Mouse (Mus musculus) left cerebral cortex, adult 18-20 months (tissue): ENCODE results near the gene Terf2. TPM values are rescaled to one million over a fixed set of nuclear protein-coding genes. Genes with fewer than 3 reads are reported as not detected.
A peak's percentile ranks its signal among the peaks of the same experiment; 100 is the strongest.

Source experiments
- DNase-seq, 2 experiments: peaks; one replicate each; pipeline ENCODE4 v3.0.0; 2021 to 2022; ENCODE audit warnings: low spot score in 2 of 2, mixed read lengths in 1 of 2
- long read RNA-seq, 2 experiments: library from polyadenylated mRNA; stranded (forward); transcript quantifications; one replicate each; pipeline ENCODE4 v2.0.0; 2021
- total RNA-seq, 2 experiments: library from RNA; stranded (reverse); gene quantifications; 2 replicates each; pipeline ENCODE4 v1.2.3; 2021

The Terf2 gene
- total RNA-seq, result 10 to 100 TPM; 37.2 to 39.0 TPM
- long read RNA-seq, experiment 1, partial matches to known transcripts, result 12 of 23 reads
- long read RNA-seq, experiment 1, other reads (novel, unspliced or antisense), result 5 of 23 reads
- long read RNA-seq, experiment 2, partial matches to known transcripts, result 15 of 30 reads
- long read RNA-seq, experiment 2, other reads (novel, unspliced or antisense), result 9 of 30 reads

DNA sequence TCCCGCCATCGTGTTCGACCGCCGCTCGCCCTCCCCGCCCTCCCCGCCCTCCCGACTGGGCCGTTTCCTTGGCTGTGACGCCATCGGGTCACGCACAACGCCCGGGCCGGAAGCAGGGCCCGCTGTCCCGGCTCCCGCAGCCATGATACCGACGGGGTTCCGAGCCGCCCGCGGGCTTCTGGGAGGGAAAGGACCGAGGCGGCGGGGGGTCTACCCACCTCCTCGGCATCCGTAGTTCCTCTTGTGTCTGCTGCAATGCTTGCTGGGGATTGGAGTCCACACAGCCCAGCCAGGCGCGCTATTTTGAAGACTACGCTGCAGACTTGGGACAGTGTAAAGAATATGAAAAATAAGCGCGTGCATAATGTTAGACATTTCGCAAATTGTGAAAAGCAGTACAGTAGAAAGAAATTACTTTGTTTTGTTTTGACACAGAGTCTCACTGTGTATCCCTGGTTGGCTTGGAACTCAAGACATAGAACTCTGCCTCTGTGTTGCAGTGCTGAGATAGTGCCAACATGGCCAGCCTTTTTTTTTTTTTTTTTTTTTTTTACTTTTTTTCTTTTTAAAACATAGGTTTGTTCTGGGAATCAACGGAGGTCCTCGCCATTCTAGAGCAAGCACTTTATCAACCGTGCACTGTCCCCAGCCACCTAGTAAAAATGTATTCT, at the start of gene Terf2:
Terf2 (minus strand) TSS at position 182 of the 671 bp plus-strand sequence.
- peak; percentile 91 to 96 for DNase-seq

DNA sequence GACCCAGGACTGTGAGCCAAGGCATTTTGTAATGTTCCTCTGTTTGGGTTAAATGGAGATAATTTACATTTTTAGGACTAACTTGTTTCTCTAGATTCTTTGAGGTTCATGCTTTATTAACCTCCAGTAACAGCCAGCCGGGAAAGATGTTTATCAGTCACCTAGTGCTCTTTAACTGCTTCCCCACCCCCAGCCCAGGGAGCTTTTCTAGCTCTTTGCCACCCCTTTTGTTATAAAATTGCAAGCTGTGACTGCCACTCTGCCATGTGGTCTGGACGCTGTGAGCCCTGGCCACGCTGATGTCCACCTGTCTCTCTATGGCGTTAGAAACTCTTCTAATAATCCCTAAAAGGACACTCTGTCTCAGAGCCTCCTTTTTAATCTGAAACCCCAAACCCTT, 47.2 kb upstream of the Terf2 start:
- no peak for DNase-seq

DNA sequence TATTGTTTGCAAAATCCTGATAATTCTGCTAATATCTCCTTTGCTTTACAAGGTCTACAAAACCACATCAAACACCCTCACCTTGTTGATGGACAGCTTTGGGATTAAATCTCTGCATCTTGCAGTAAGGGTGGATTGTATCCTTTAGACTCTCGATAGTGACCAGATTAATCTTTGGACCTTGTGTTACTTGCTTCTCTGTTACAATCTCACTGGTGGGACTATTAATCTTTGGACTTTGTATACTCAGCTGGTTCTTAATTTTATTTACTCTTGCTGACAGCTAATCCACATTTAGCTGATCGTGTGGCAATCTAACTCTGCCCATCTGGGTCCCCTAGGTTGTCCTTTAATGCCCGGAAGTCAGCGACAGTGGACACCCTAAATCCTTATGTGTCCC, 46.2 kb upstream of the Terf2 start:
- no peak for DNase-seq

GRCm38 (mm10) chr8:107139704-107140470, 43.5 kb upstream of the Terf2 start:
- no peak for DNase-seq

DNA sequence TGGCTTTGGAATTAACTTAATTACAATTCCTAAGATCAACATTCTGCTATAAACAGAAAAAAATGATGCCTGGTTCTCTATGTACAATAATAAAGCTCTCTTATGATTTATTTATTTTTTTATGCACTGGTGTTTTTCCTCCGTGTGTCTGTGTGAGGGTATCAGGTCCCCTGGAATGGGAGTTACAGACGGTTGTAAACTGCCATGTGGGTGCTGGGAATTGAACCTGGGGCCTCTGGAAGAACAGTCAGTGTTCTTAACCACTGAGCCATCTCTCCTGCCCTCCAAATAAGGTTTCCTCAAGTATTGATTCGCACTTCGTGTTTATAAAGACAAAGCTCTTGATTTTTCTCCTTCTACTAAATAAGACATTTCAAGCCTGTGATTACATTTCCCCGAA, 42.0 kb upstream of the Terf2 start:
- DNase-seq, result no peak

- no peak for DNase-seq
Measured at GRCm38 (mm10) chr8:107137591-107137990, 41.2 kb upstream of the Terf2 start.

- no peak for DNase-seq
Measured at GRCm38 (mm10) chr8:107136003-107136612, 39.8 kb upstream of the Terf2 start.

DNA sequence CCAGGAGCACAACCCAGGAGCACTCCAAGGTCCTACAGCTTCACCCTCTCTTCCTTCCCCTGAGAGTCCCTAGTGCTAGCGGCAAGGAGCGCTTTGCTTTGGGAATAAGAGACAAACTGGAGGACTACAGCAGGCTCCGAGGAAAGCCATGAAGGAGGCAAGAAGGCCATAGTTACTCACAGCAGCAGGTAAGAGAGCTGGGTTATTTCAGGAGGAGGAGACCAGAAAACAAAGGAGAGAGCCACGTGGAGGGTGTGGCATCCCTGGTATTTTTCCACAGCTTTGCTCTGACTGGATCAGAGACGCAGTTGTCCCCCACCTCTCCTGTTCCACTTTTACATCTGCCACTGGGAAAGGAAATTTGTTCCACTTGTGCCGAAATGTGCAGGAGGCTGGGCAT, 37.5 kb upstream of the Terf2 start:
- no peak for DNase-seq

DNA sequence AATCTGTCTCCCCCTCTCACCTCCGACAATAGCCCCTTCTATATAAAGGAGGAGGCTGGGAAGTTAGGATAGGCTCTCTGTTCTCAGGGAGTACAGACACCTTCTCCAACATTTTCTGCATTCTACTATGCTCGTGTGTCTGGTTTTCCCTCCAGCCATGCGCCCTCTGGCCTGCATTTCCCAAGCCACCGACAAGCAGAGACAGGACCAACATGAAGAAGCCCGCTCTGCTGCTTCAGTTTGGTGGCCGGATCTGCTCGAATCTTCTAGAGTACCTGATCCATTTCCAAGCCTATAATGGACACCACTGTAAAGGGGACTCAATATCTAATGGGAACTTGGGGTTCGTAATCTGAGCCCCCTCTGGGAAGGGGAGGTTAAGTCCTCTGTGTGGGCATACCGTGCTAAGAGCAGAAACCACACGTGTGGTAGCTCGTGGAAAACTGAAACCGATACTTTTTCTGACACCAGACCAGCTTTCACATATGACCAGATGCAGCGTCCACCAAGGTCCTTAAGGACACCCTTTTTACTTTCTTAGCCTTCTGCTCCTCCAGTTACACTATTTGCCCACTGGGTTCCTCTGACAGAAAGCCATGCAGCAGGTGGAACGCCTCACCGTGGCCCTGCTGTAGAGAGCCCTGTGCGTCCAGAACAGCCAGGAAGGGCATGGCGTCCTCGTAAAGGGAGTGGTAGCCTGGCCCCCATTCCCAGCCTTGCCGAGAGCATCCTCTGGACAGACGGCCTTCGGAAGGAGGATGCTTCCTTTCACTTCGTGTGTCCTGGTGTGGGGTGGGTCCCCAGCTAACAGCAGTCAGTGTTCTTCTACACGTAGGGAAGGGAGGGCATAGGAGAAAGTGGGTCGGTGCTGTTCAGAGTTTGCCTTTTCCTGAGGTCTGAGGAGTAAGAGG, 36.5 kb upstream of the Terf2 start:
- no peak for DNase-seq

- DNase-seq, result no peak
Measured at GRCm38 (mm10) chr8:107130028-107130427, 33.7 kb upstream of the Terf2 start.

GRCm38 (mm10) chr8:107129171-107130025, 33.1 kb upstream of the Terf2 start:
- no peak for DNase-seq

DNA sequence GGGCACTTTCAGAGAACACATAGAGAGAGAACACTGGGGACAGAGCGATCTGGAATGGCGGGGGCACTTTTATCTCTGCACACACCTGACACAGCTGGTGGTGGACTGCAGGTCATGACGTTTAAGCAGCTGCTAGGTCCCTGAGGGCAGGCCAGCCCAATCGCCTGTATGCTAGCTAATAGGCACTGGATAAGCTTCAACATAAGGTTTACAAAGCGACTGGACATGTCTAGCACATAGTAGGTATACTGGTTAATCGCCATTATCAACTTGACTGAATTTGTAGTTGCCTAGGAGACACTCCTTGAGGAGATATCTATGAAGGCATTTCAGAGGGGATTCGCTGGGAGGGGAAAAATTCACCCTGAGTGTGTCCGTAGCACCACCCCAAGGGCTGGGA, 28.0 kb upstream of the Terf2 start:
- DNase-seq, result no peak

- DNase-seq, result no peak
Measured at GRCm38 (mm10) chr8:107123063-107123614, 26.8 kb upstream of the Terf2 start.

DNA sequence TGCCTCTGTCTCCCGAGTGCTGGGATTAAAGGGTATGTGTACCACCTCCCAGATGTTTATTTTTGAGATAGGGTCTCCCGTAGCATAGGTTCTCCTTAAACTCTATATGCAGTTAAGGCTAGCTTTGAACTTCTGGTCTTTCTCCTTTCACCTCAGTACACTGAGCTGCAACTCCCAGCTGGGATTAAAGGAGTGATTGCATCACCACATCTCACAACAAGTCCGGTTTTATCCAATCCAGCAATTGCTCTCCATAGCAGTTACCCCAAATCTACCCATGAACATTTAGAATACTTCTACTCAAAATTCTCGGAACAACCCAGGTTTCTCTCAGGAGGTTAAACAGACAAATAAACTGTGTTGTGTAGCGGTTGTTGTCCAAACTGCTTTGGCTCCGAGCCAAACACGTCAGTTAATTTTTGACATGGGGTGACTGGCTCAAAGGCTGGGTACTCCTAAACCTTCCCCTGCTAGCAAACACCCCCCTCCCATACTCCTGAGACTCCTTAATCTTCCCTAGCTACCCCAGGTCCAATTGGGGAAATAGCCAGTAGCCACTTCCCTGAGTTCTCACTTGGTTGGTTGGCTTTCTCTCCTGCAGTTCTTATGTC, 25.4 kb upstream of the Terf2 start:
- DNase-seq, result no peak

DNA sequence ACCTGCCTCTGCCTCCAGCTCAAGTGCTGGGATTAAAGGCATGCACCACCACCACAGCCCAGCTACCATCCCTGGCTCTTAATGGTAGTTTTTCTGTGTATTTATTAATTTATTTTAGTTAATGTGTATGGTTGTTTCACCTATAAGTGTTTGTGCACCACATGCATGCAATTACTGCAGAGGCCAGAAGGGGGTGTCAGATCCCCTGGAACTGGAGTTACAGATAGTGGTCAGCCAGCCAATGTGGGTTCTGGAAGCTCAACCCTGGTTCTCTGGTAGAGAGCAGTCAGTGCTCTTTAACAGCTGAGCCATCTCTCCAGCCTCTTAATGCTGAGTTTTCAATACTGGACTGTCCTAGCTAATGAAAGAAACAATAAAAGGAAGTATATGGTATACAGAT, 24.5 kb upstream of the Terf2 start:
- no peak for DNase-seq

GRCm38 (mm10) chr8:107119412-107119811, 23.1 kb upstream of the Terf2 start:
- DNase-seq, result no peak

DNA sequence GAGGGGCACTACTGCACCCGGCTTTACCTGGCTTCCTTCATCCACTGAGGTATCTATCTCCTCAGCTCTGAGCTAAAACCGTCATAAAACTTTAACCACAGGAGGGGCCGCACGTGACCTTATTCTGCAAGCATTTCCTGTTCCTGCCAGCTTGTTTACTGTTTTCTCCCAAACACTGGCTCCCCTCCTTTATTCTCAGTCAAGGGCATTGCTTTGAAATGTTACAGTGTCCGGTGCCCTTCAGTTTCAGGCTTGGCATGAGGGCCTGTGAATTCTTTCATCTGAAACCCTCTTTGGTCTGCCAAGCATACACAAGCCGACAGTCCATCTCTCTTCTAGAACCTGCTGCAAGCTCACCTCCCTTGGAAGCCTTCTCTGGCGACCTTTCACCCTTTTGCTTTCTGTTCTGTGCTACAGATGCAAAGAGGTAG, 22.5 kb upstream of the Terf2 start:
- DNase-seq, result no peak

DNA sequence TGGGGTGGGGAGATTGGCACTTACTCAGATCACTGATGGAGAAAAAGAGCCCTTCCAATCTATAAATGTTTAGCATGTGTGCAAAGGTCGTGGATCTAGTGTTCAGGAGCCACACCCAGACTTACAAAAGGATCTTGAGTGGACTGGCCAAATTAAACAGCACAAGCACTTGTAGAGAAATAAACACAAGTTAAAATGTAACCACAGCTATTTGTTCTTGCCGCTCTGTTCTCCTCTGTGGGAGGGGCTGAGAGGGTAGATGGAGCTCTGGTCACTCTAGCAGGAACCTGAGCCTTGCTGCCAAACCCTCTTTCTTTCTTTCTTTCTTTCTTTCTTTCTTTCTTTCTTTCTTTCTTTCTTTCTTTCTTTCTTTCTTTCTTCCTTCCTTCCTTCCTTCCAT, 20.7 kb upstream of the Terf2 start:
- DNase-seq, result no peak

GRCm38 (mm10) chr8:107116023-107116422, 19.7 kb upstream of the Terf2 start:
- peak; percentile 84 to 87 for DNase-seq
